Mouse (Mus musculus): ENCODE data around the gene Ghdc. TPM values are rescaled to one million over a fixed set of nuclear protein-coding genes. Genes with fewer than 3 reads are reported as not detected.

The Ghdc gene
- polyA plus RNA-seq, 1 experiment from 2014 or later: 2.4 TPM

GRCm38 (mm10) chr11:100775921-100776320 lies 5.2 kb upstream of the Ghdc start:
- H3K9ac ChIP-seq (ENCODE audit: low read length): no peak overlapping the region
- no peaks in the 10 kb centered on the region for H3K9me3 ChIP-seq (ENCODE audit: control insufficient read depth, low read length)
- no peak overlapping the region for H3K4me3 ChIP-seq (ENCODE audit: low read depth, low read length)
- ATAC-seq (ENCODE audit: insufficient read depth, low FRiP score, low TSS enrichment) (no peak), DNase-seq (ENCODE audit: low spot score) (no peak)
- no peak overlapping the region for H3K27ac ChIP-seq (ENCODE audit: low read depth, low read length)
- H3K27me3 ChIP-seq (ENCODE audit: control insufficient read depth, insufficient read depth, low read length): no peaks in the 10 kb centered on the region
- no peaks in the 10 kb centered on the region for H3K36me3 ChIP-seq (ENCODE audit: control insufficient read depth, insufficient read depth, low read length)
- H3K4me1 ChIP-seq (ENCODE audit: control insufficient read depth, insufficient read depth, low read length): no peaks in the 10 kb centered on the region
- H3K4me2 ChIP-seq (ENCODE audit: low read depth): no peak overlapping the region
- WGBS: 86% methylated on average over 10 of the region's 10 CpGs

- no peak overlapping the region for H3K9ac ChIP-seq (ENCODE audit: low read length)
- no peak for ATAC-seq (ENCODE audit: insufficient read depth, low FRiP score, low TSS enrichment)
- 87% methylated on average over 4 of the region's 4 CpGs for WGBS
Observed at GRCm38 (mm10) chr11:100774261-100774660, 3.5 kb upstream of the Ghdc start.

GRCm38 (mm10) chr11:100769980-100770379 lies 777 bp downstream of the Ghdc start:
- WGBS: 58% methylated on average over 6 of the region's 6 CpGs
- H3K4me3 ChIP-seq (ENCODE audit: low read depth, low read length): 0 out of 2 replicates have a peak overlapping the region, but pooled peaks have one; percentile 35

More at GRCm38 (mm10) chr11:100774261-100774660, 3.5 kb upstream of the Ghdc start:
- no peak overlapping the region for H3K4me2 ChIP-seq (ENCODE audit: low read depth)
- H3K4me3 ChIP-seq (ENCODE audit: low read depth, low read length): no peak overlapping the region
- H3K9me3 ChIP-seq (ENCODE audit: control insufficient read depth, low read length): no peaks in the 10 kb centered on the region
- no peak for DNase-seq (ENCODE audit: low spot score)
- no peak overlapping the region for H3K27ac ChIP-seq (ENCODE audit: low read depth, low read length)
- no peaks in the 10 kb centered on the region for H3K27me3 ChIP-seq (ENCODE audit: control insufficient read depth, insufficient read depth, low read length)
- H3K4me1 ChIP-seq (ENCODE audit: control insufficient read depth, insufficient read depth, low read length): no peaks in the 10 kb centered on the region
- H3K36me3 ChIP-seq (ENCODE audit: control insufficient read depth, insufficient read depth, low read length): no peaks in the 10 kb centered on the region

GRCm38 (mm10) chr11:100767871-100768270 lies 2.9 kb downstream of the Ghdc start:
- no peaks in the 10 kb centered on the region for H3K9me3 ChIP-seq (ENCODE audit: control insufficient read depth, low read length)
- DNase-seq (ENCODE audit: low spot score) (no peak), ATAC-seq (ENCODE audit: insufficient read depth, low FRiP score, low TSS enrichment) (no peak)
- H3K36me3 ChIP-seq (ENCODE audit: control insufficient read depth, insufficient read depth, low read length): no peaks in the 10 kb centered on the region
- no peak overlapping the region for H3K27ac ChIP-seq (ENCODE audit: low read depth, low read length)
- no peak overlapping the region for H3K4me2 ChIP-seq (ENCODE audit: low read depth)
- 88% methylated on average over 5 of the region's 5 CpGs for WGBS
- H3K4me1 ChIP-seq (ENCODE audit: control insufficient read depth, insufficient read depth, low read length): no peaks in the 10 kb centered on the region
- H3K4me3 ChIP-seq (ENCODE audit: low read depth, low read length): no peak overlapping the region
- no peak overlapping the region for H3K9ac ChIP-seq (ENCODE audit: low read length)
- no peaks in the 10 kb centered on the region for H3K27me3 ChIP-seq (ENCODE audit: control insufficient read depth, insufficient read depth, low read length)

More at GRCm38 (mm10) chr11:100769980-100770379, 777 bp downstream of the Ghdc start:
- Histone ChIP-seq H3K4me1 (ENCODE audit: control insufficient read depth, insufficient read depth, low read length) (no peaks in the 10 kb centered on the region), H3K27ac (ENCODE audit: low read depth, low read length) (no peak overlapping the region), H3K36me3 (ENCODE audit: control insufficient read depth, insufficient read depth, low read length) (no peaks in the 10 kb centered on the region), H3K9ac (ENCODE audit: low read length) (no peak overlapping the region; the same call in 1 of the 2 replicates), H3K4me2 (ENCODE audit: low read depth) (peak overlapping the region; percentile 48; the same call in 1 of the 2 replicates), H3K27me3 (ENCODE audit: control insufficient read depth, insufficient read depth, low read length) (no peaks in the 10 kb centered on the region), H3K9me3 (ENCODE audit: control insufficient read depth, low read length) (no peaks in the 10 kb centered on the region)
- no peak for DNase-seq (ENCODE audit: low spot score)
- ATAC-seq (ENCODE audit: insufficient read depth, low FRiP score, low TSS enrichment): no peak

GRCm38 (mm10) chr11:100766726-100767125 lies 4.0 kb downstream of the Ghdc start:
- Histone ChIP-seq H3K4me3 (ENCODE audit: low read depth, low read length) (no peak overlapping the region), H3K36me3 (ENCODE audit: control insufficient read depth, insufficient read depth, low read length) (no peaks in the 10 kb centered on the region), H3K4me2 (ENCODE audit: low read depth) (no peak overlapping the region), H3K27me3 (ENCODE audit: control insufficient read depth, insufficient read depth, low read length) (no peaks in the 10 kb centered on the region), H3K4me1 (ENCODE audit: control insufficient read depth, insufficient read depth, low read length) (0 out of 2 replicates have a peak, but pooled peaks cover 3% of the 10 kb centered on the region), H3K9ac (ENCODE audit: low read length) (no peak overlapping the region), H3K27ac (ENCODE audit: low read depth, low read length) (no peak overlapping the region), H3K9me3 (ENCODE audit: control insufficient read depth, low read length) (no peaks in the 10 kb centered on the region)
- ATAC-seq (ENCODE audit: insufficient read depth, low FRiP score, low TSS enrichment) (no peak), DNase-seq (ENCODE audit: low spot score) (no peak)
- 88% methylated on average over 9 of the region's 9 CpGs for WGBS

- no peaks in the 10 kb centered on the region for H3K36me3 ChIP-seq (ENCODE audit: control insufficient read depth, insufficient read depth, low read length)
- H3K27ac ChIP-seq (ENCODE audit: low read depth, low read length): no peak within 1 kb of the TSS
- ATAC-seq (ENCODE audit: insufficient read depth, low FRiP score, low TSS enrichment) (no peak), DNase-seq (ENCODE audit: low spot score) (no peak)
- peaks cover 16% of the 10 kb centered on the region for H3K27me3 ChIP-seq (ENCODE audit: control insufficient read depth, insufficient read depth, low read length)
- H3K4me3 ChIP-seq (ENCODE audit: low read depth, low read length): peak within 1 kb of the TSS; percentile 37
- H3K4me2 ChIP-seq (ENCODE audit: low read depth): peak within 1 kb of the TSS; percentile 60
- 0 out of 2 replicates have a peak, but pooled peaks cover 4% of the 10 kb centered on the region for H3K4me1 ChIP-seq (ENCODE audit: control insufficient read depth, insufficient read depth, low read length)
- WGBS: 84% methylated on average over 7 of the region's 7 CpGs
- H3K9ac ChIP-seq (ENCODE audit: low read length): peak within 1 kb of the TSS; percentile 52
- H3K9me3 ChIP-seq (ENCODE audit: control insufficient read depth, low read length): no peaks in the 10 kb centered on the region
Observed at GRCm38 (mm10) chr11:100762831-100763230, 7.9 kb downstream of the Ghdc start, which contains the start of gene Hcrt. Hcrt (minus strand) TSS chr11:100762931.

- Histone ChIP-seq H3K9ac (ENCODE audit: low read length) (peak overlapping the region; percentile 52), H3K4me2 (ENCODE audit: low read depth) (peak overlapping the region; percentile 60), H3K9me3 (ENCODE audit: control insufficient read depth, low read length) (no peaks in the 10 kb centered on the region), H3K4me1 (ENCODE audit: control insufficient read depth, insufficient read depth, low read length) (0 out of 2 replicates have a peak, but pooled peaks cover 4% of the 10 kb centered on the region), H3K27ac (ENCODE audit: low read depth, low read length) (no peak overlapping the region), H3K36me3 (ENCODE audit: control insufficient read depth, insufficient read depth, low read length) (no peaks in the 10 kb centered on the region), H3K4me3 (ENCODE audit: low read depth, low read length) (peak overlapping the region; percentile 37), H3K27me3 (ENCODE audit: control insufficient read depth, insufficient read depth, low read length) (peaks cover 16% of the 10 kb centered on the region)
- ATAC-seq (ENCODE audit: insufficient read depth, low FRiP score, low TSS enrichment) (0 out of 2 replicates have a peak, but pooled peaks have one; percentile 45), DNase-seq (ENCODE audit: low spot score) (peak; percentile 92)
- under 1% methylated on average over 27 of the region's 27 CpGs for WGBS
Observed at GRCm38 (mm10) chr11:100761547-100762045, 9.2 kb downstream of the Ghdc start.

- H3K27ac ChIP-seq (ENCODE audit: low read depth, low read length): no peak within 1 kb of the TSS
Observed at GRCm38 (mm10) chr11:100759611-100760233, 11.0 kb downstream of the Ghdc start, which contains the start of gene Kcnh4. Kcnh4 (minus strand) TSS chr11:100759942.

More at GRCm38 (mm10) chr11:100759611-100760233, 11.0 kb downstream of the Ghdc start, which contains the start of gene Kcnh4:
- H3K9me3 ChIP-seq (ENCODE audit: control insufficient read depth, low read length): no peaks in the 10 kb centered on the region
- 0 out of 2 replicates have a peak, but pooled peaks cover 4% of the 10 kb centered on the region for H3K4me1 ChIP-seq (ENCODE audit: control insufficient read depth, insufficient read depth, low read length)
- DNase-seq (ENCODE audit: low spot score): peak; percentile 50
- H3K4me3 ChIP-seq (ENCODE audit: low read depth, low read length): peak within 1 kb of the TSS; percentile 38
- H3K4me2 ChIP-seq (ENCODE audit: low read depth): peak within 1 kb of the TSS; percentile 62
- H3K27me3 ChIP-seq (ENCODE audit: control insufficient read depth, insufficient read depth, low read length): peaks cover 16% of the 10 kb centered on the region
- H3K36me3 ChIP-seq (ENCODE audit: control insufficient read depth, insufficient read depth, low read length): no peaks in the 10 kb centered on the region
- no peak for ATAC-seq (ENCODE audit: insufficient read depth, low FRiP score, low TSS enrichment)
- peak within 1 kb of the TSS; percentile 52 for H3K9ac ChIP-seq (ENCODE audit: low read length)
- 2% methylated on average over 44 of the region's 51 CpGs for WGBS
